Mouse (Mus musculus): ENCODE results near the gene Ppm1a.

DNA sequence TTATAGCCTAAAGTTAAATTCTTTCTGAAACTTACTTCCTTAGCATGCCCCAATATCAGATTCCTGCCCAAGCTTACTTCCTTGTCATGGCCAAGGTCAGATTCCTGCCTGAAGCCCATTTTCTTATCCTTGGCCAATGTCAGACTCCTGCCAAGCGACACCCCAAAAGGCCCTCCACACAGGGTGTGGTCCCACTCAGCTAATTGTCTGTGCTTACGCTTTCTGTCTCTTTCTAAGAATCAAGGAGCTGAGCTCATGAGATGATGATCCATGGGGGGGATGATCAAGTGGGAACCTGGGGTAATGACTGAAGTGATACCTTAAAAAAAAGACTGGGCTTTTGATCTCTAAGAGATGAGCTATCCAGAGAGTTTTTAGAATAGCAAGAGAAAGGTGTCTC lies 42.4 kb upstream of the Ppm1a start:
- TF ChIP-seq CTCF (IDR thresholded peaks at IDR 0.05; ENCODE audit: low read depth) (no peak), EP300 (IDR thresholded peaks at IDR 0.05; ENCODE audit: low read depth) (no peak)

All from heart, postnatal 0 days (tissue).